Mouse (Mus musculus) urinary bladder, adult 2 months (tissue): ENCODE results near the gene Asrgl1. TPM values are rescaled to one million over a fixed set of nuclear protein-coding genes. Genes with fewer than 3 reads are reported as not detected.

ENCODE experiments used
- DNase-seq: peaks from one replicate; pipeline ENCODE4 v3.0.0; 2022; ENCODE audit warnings: low spot score
- polyA plus RNA-seq: library from polyadenylated mRNA; depleted of rRNA; stranded (reverse); fragments of >200 nt; gene quantifications from 2 replicates; pipeline ENCODE4 v1.2.3, GENCODE M21; 2012; rRNA removed

Asrgl1 gene
- polyA plus RNA-seq, 1 experiment: 2.7 TPM

GRCm38 (mm10) chr19:9072157-9072530 lies 63.3 kb downstream of the Asrgl1 start:
- no peak for DNase-seq

DNA sequence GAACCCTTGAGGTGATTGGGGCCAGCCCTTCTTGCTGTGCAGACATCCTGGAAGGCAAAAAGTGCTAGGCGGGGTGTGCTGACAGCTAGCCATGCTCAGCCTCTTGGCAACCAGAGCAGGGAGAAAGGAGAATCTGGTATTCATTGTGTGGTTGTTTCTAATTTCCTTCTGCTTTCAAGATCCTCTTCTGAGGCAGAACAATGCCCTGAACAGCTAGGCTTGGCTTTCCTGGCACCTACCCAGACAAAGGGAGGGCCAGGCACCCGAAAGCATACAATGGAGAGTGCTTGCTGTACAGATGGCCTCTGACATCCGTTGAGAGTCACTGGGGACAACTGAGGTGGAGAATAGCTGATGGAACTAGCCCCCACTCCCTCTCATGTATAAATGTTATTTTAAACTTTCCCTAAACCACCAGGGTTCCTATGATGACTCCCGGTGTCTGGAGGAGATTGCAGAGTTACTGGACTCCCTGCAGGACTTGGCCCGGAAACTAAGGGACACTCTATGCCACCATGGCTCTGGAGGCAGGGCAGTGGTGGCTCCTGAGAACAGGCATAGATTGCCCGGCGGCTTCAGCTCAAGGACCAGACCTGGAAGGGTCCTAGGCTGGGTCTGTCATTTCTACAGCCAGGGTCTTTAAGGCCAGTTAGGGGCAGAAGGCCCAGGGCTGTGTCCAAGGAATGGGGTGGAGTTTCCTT lies 63.8 kb downstream of the Asrgl1 start:
- no peak for DNase-seq

- DNase-seq: no peak
These were observed 65.1 kb downstream of the Asrgl1 start for GRCm38 (mm10) chr19:9070316-9070715.

DNA sequence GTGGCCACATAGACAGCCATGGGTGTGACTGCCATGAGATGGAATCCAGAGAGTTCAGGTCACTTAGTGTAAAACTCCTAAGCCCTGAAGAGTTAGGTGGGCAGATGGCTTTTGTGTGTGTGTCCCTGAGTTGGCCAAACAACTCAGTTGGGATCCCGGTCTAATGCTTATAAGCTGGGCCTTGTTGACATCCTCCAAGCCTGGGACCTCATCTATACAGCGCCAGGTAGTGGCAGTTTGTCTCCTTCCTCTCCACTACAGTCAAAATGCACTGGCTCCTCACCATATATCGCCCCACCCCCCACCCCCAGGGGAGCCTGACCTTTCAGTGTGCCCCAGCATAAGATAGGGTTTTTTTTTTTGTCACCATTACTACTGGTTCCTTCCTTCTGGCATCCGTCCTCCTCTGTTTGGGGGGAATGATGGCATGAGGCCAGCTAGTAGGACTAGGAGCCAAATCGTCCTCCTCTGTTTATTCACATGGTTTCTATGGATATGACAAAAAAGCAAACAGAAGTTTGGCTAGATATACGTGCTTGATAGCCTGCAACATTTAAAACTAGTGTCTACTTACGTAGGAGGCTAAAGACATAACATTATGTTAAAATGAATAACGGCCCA lies 65.6 kb downstream of the Asrgl1 start:
- DNase-seq: no peak

- no peak for DNase-seq
These were observed 68.1 kb downstream of the Asrgl1 start for GRCm38 (mm10) chr19:9067292-9067691.

GRCm38 (mm10) chr19:9065621-9066561 lies 69.5 kb downstream of the Asrgl1 start:
- no peak for DNase-seq

- no peak for DNase-seq
These were observed 71.6 kb downstream of the Asrgl1 start for GRCm38 (mm10) chr19:9063831-9064230.

- no peak for DNase-seq
These were observed 72.6 kb downstream of the Asrgl1 start for GRCm38 (mm10) chr19:9062822-9063221.

DNA sequence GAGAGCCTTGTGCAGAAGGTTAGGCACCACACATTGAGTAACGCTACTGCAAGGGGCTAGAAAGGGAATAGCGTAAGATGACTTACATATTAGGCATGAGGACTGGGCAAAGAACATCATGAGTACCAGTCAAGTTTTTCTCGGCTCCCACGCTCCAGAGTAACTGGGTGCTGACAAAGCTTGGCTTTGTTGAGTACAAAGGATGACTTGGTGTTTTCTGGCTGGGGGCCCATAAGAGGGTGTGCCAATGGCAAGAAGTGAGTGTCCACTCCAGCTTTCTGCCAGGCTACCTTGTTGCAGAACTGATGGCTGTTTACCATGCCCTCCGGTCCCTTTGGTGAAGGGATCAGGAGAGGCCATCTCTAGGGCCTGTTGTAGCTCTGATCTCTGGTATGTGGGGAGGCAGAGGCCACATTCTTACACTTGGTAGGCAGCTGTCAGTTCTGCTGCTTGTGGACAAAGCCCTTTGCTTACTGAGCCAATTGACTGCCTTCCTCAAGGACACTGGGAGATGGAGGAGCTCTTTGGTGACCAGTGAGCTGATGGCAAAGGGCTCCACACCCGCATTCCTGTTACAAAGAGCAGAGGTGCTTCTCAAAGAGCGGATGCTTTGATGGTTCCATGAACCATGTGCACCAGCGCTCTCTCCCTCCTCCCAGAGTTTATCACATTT lies 74.1 kb downstream of the Asrgl1 start:
- no peak for DNase-seq

GRCm38 (mm10) chr19:9060103-9060502 lies 75.3 kb downstream of the Asrgl1 start:
- no peak for DNase-seq

Other genes starting within 250 kb of the Asrgl1 start
- 56.1 and 65.1 TPM in 2 replicates for gene 1810009A15Rik, start 246.8 kb downstream of the Asrgl1 start, polyA plus RNA-seq
- 0.10 TPM in 1 of 2 replicates, not detected in the other for gene Gm49416, start 246.7 kb downstream of the Asrgl1 start, polyA plus RNA-seq
- gene Ints5, start 242.6 kb downstream of the Asrgl1 start, polyA plus RNA-seq: 15.5 and 16.3 TPM in 2 replicates
- 98.1 and 104 TPM in 2 replicates for gene Ganab, start 237.6 kb downstream of the Asrgl1 start, polyA plus RNA-seq
- 57.9 and 80.8 TPM in 2 replicates for gene B3gat3, start 215.3 kb downstream of the Asrgl1 start, polyA plus RNA-seq
- gene Rom1, start 206.3 kb downstream of the Asrgl1 start, polyA plus RNA-seq: 9.4 and 12.3 TPM in 2 replicates
- gene Eml3, start 206.1 kb downstream of the Asrgl1 start, polyA plus RNA-seq: 40.5 and 45.3 TPM in 2 replicates
- gene Mta2, start 193.8 kb downstream of the Asrgl1 start, polyA plus RNA-seq: 29.9 and 47.6 TPM in 2 replicates
- 21.8 and 24.1 TPM in 2 replicates for gene Tut1, start 181.8 kb downstream of the Asrgl1 start, polyA plus RNA-seq
- gene Eef1g, start 168.6 kb downstream of the Asrgl1 start, polyA plus RNA-seq: 398 and 489 TPM in 2 replicates
- gene Ahnak, start 146.4 kb downstream of the Asrgl1 start, polyA plus RNA-seq: 126 and 168 TPM in 2 replicates
- gene Scgb1a1, start 47.7 kb downstream of the Asrgl1 start, polyA plus RNA-seq: 0.23 TPM in 1 of 2 replicates, not detected in the other